Mouse (Mus musculus) myocyte (in vitro differentiated cells): ENCODE measurements around the gene Map3k13.

Experiments
- MAX ChIP-seq: IDR thresholded peaks from one replicate; pipeline ENCODE4 v1.6.1; 2011; ENCODE audit warnings: low read depth, mild to moderate bottlenecking, control low read depth
- POLR2A ChIP-seq: IDR thresholded peaks from one replicate; pipeline ENCODE4 v1.6.1; 2011; ENCODE audit warnings: low read depth, mild to moderate bottlenecking, control low read depth, moderate library complexity; ENCODE audit not compliant: insufficient read length
- POLR2AphosphoS2 ChIP-seq: IDR thresholded peaks from one replicate; pipeline ENCODE4 v1.6.1; 2011; ENCODE audit warnings: low read depth, control low read depth; ENCODE audit not compliant: insufficient read length
- TCF3 ChIP-seq: IDR thresholded peaks from one replicate; pipeline ENCODE4 v1.6.1; 2011; ENCODE audit warnings: low read depth, control low read depth; ENCODE audit not compliant: insufficient read length

- TF ChIP-seq MAX: no peak
- TF ChIP-seq POLR2A: no peak
- TF ChIP-seq TCF3: no peak
- TF ChIP-seq POLR2AphosphoS2: no peak
Measured at GRCm38 (mm10) chr16:21768255-21768654, 25.9 kb upstream of the Map3k13 start.
